Mouse (Mus musculus): ENCODE data around the gene Smg5.

- TF ChIP-seq CTCF (IDR thresholded peaks at IDR 0.05; ENCODE audit: control insufficient read depth, insufficient read depth, insufficient read length): no peak
- no peak for TF ChIP-seq MYOG (IDR thresholded peaks at IDR 0.05; ENCODE audit: control insufficient read depth, extremely low read depth, insufficient read length)
- no peak for TF ChIP-seq MYOD1 (IDR thresholded peaks at IDR 0.05; ENCODE audit: control insufficient read depth, insufficient read length, low read depth)
Observed at GRCm38 (mm10) chr3:88359989-88360388, 23.9 kb downstream of the Smg5 start.
